ENCODE assay signal across 11 mouse cellular contexts in the genomic region with DNA sequence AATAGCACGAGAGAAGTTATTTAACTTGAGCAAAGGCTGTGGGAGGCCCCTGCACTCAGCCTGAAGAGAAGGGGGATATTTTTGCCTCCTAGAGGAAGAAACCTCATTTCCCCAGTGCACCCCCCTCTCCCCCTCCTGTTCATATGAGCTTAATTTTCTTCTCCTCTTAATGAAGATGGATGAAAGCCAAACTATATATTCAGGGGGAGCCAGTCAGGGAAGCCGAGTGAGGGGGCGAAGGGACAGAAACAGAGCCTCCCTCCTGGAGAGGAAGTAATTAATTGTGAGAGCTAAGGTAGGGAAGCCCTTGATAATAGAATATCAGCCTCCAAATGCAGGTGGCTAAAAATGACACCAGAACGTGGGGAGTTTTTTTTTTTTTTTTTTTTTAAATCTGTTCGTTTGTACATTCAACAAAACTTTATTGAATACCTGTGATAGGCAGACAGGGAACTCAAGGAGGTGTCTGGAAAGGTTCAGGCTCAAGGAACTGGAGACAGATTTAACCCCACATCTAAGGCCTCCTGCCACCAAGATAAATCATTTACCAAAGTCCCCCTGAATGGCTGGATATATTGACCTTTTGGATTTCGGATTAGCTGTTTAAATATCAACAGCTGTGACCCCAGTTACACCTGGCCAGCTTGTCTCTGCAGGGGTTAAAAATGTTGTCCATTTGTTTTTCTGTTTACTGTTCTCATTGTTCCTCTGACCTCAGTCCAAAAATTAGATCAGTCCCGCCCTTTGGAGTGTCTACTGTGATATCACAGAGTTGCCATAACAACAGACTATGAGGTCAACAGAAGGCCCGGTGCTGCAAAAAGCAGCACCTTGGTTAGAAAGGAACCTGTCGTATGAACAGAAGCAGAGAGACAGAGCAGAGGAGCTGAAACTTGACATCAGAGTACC. TPM values are rescaled to one million over a fixed set of nuclear protein-coding genes. Genes with fewer than 3 reads are reported as not detected.
DNase-seq lines count a peak whose midpoint lies in the region; ATAC-seq and TF ChIP-seq lines count a peak whose summit lies in the region.
"Had no signal": no experiment of that assay in that cellular context is flagged by ENCODE, and none has a peak within 500 bp of the region (broad histone marks: within the 10 kb centered on the region; RNA-seq: fewer than 3 reads in every experiment).

No protein-coding gene starts in this region.

- peak overlapping the region; percentile 9; the same call in 1 of the 2 replicates for H3K4me2 ChIP-seq in lung, embryonic 15.5 days
- H3K4me2 ChIP-seq in neural tube, embryonic 15.5 days, result peak overlapping the region; percentile 31

- DNase-seq in lung, postnatal 25 days (ENCODE audit: low spot score), result no peak
- peak; percentile 14 for DNase-seq in forelimb bud, embryonic 11.5 days (ENCODE audit: low read depth, low spot score)
- peak; percentile 94 for DNase-seq in kidney, adult 9 months
- DNase-seq in thymus, adult 2 months, result no peak
- DNase-seq in embryo, embryonic 9.5 days (ENCODE audit: extremely low spot score), result no peak
- DNase-seq: cerebellum, adult 9-11 months had no signal

- 30% methylated on average over 9 of the region's 9 CpGs for whole genome bisulfite sequencing in lung, embryonic 15.5 days
- WGBS in neural tube, embryonic 15.5 days, result 36% methylated on average over 9 of the region's 9 CpGs
- 67% methylated on average over 9 of the region's 9 CpGs for WGBS in thymus, adult 2 months

- no peak overlapping the region for H3K4me3 ChIP-seq in lung, embryonic 15.5 days
- H3K4me3 ChIP-seq in neural tube, embryonic 15.5 days (replicated peaks), result no peak overlapping the region
- H3K4me3 ChIP-seq in thymus, adult 2 months (ENCODE audit: control insufficient read depth, insufficient read depth, low read length), result no peak overlapping the region

- H3K36me3 ChIP-seq in lung, embryonic 15.5 days, result no peaks in the 10 kb centered on the region
- H3K36me3 ChIP-seq in neural tube, embryonic 15.5 days, result peaks cover 3% of the 10 kb centered on the region; the same call in 1 of the 2 replicates
- H3K36me3 ChIP-seq in thymus, adult 2 months (ENCODE audit: control insufficient read depth, insufficient read depth, low read length), result no peaks in the 10 kb centered on the region

- H3K27me3 ChIP-seq in lung, embryonic 15.5 days, result no peaks in the 10 kb centered on the region
- H3K27me3 ChIP-seq in neural tube, embryonic 15.5 days (replicated peaks), result no peaks in the 10 kb centered on the region
- H3K27me3 ChIP-seq in thymus, adult 2 months (ENCODE audit: control insufficient read depth, insufficient read depth, low read length), result no peaks in the 10 kb centered on the region

- H3K27ac ChIP-seq in lung, embryonic 15.5 days, result peak overlapping the region; percentile 89
- peak overlapping the region; percentile 19 for H3K27ac ChIP-seq in neural tube, embryonic 15.5 days (replicated peaks)
- H3K27ac ChIP-seq in thymus, adult 2 months (ENCODE audit: control insufficient read depth, insufficient read depth, low read length), result no peak overlapping the region

- no peaks in the 10 kb centered on the region for H3K9me3 ChIP-seq in lung, embryonic 15.5 days
- no peaks in the 10 kb centered on the region for H3K9me3 ChIP-seq in neural tube, embryonic 15.5 days (replicated peaks)

- TF ChIP-seq POLR2A in thymus, adult 2 months (IDR thresholded peaks at IDR 0.05; ENCODE audit: control insufficient read depth, extremely low read depth, insufficient read depth, low read length, poor library complexity), result no peak

- no peak overlapping the region for H3K9ac ChIP-seq in lung, embryonic 15.5 days
- no peak overlapping the region for H3K9ac ChIP-seq in neural tube, embryonic 15.5 days (replicated peaks)

- no peak for ATAC-seq in lung, embryonic 15.5 days (ENCODE audit: borderline replicate concordance, extremely low read depth, low FRiP score, low TSS enrichment)
- peak; percentile 19; the same call in 1 of the 2 replicates for ATAC-seq in neural tube, embryonic 15.5 days (ENCODE audit: low FRiP score)
- no peak for ATAC-seq in monocyte, adult 5-6 weeks (replicated peaks; ENCODE audit: insufficient number of reproducible peaks, low FRiP score, low TSS enrichment, poor library complexity, severe bottlenecking)

- TF ChIP-seq CTCF in thymus, adult 2 months (IDR thresholded peaks at IDR 0.05; ENCODE audit: borderline replicate concordance, control insufficient read depth, extremely low read depth, insufficient read depth, low read length, poor library complexity), result no peak

- H3K4me1 ChIP-seq in lung, embryonic 15.5 days, result peaks cover 71% of the 10 kb centered on the region
- peaks cover 71% of the 10 kb centered on the region for H3K4me1 ChIP-seq in neural tube, embryonic 15.5 days
- H3K4me1 ChIP-seq in thymus, adult 2 months (replicated peaks; ENCODE audit: control insufficient read depth, insufficient read depth, low read length), result peaks cover 19% of the 10 kb centered on the region

RNA-seq across cellular contexts. Expression of a gene that starts 54.5 kb away (rescaled TPM):
- polyA plus RNA-seq in lung, embryonic 15.5 days (2015; fragmentation: Nextera tagmentation; extraction: Ambion mirVana), result 0.16 TPM in 1 of 2 replicates, not detected in the other
- polyA plus RNA-seq in neural tube, embryonic 15.5 days (2015; fragmentation: Nextera tagmentation; extraction: Ambion mirVana), result 0.43 TPM in 1 of 2 replicates, not detected in the other
- polyA plus RNA-seq in thymus, adult 2 months (2012; rRNA removed), result 0.07 TPM in 1 of 2 replicates, not detected in the other
- not detected in 3 replicates for total RNA-seq in monocyte, adult 5-6 weeks (2017)
- total RNA-seq: gastrocnemius, postnatal 4 days had no signal
- polyA plus RNA-seq: limb, embryonic 14.5 days had no signal

Comparison
In these comparisons a context has a peak if more than half of its experiments do, and no peak if none do; other contexts are left out.
1. DNase-seq: peak in forelimb bud, embryonic 11.5 days (single experiment) and kidney, adult 9 months (single experiment); none in lung, postnatal 25 days (single experiment), thymus, adult 2 months (single experiment) and embryo, embryonic 9.5 days (single experiment).